In genomic region chr19:47178001-47178400, GRCm38 (mm10) we compare ENCODE assay signal across 9 mouse cellular contexts. TPM values are rescaled to one million over a fixed set of nuclear protein-coding genes. Genes with fewer than 3 reads are reported as not detected.
DNase-seq lines count a peak whose midpoint lies in the region; ATAC-seq and TF ChIP-seq lines count a peak whose summit lies in the region.
"Had no signal": no experiment of that assay in that cellular context is flagged by ENCODE, and none has a peak within 500 bp of the region (broad histone marks: within the 10 kb centered on the region; RNA-seq: fewer than 3 reads in every experiment).

No protein-coding gene starts in this region.

- TF ChIP-seq EP300 in stomach, postnatal 0 days (optimal IDR thresholded peaks at IDR 0.05), result no peak

- peaks cover 4% of the 10 kb centered on the region; the same call in 1 of the 2 replicates for H3K9me3 ChIP-seq in kidney, embryonic 16.5 days (ENCODE audit: low read length)
- H3K9me3 ChIP-seq in hindbrain, postnatal 0 days (ENCODE audit: low read length), result no peaks in the 10 kb centered on the region
- no peaks in the 10 kb centered on the region for H3K9me3 ChIP-seq in stomach, postnatal 0 days (ENCODE audit: control insufficient read depth, low read length)

- H3K27ac ChIP-seq in kidney, embryonic 16.5 days (ENCODE audit: low read length), result no peak overlapping the region
- no peak overlapping the region for H3K27ac ChIP-seq in embryonic fibroblast, embryonic 13.5 days (ENCODE audit: insufficient read depth, low read length)
- peak overlapping the region; percentile 78; the same call in 1 of the 2 replicates for H3K27ac ChIP-seq in hindbrain, postnatal 0 days
- no peak overlapping the region for H3K27ac ChIP-seq in stomach, postnatal 0 days (replicated peaks)

- ATAC-seq in kidney, embryonic 16.5 days (ENCODE audit: low FRiP score, low TSS enrichment), result peak; percentile 53; the same call in 1 of the 2 replicates
- ATAC-seq in hindbrain, postnatal 0 days, result peak; percentile 64
- peak; percentile 45; the same call in 1 of the 2 replicates for ATAC-seq in stomach, postnatal 0 days (ENCODE audit: low FRiP score, low TSS enrichment)

- DNase-seq in kidney, adult 11 months, result no peak
- DNase-seq in brain, adult 2 months (ENCODE audit: low read depth, low spot score), result peak; percentile 88
- DNase-seq in hindbrain, postnatal 0 days (ENCODE audit: low spot score), result peak; percentile 67
- DNase-seq in lung, postnatal 14 days, result peak; percentile 11
- DNase-seq in stomach, postnatal 0 days (ENCODE audit: low spot score), result peak; percentile 43
- no peak for DNase-seq in layer of hippocampus, postnatal 14 days (ENCODE audit: low spot score in 2 of 2)

- no peak for TF ChIP-seq POLR2A in embryonic fibroblast, embryonic 13.5 days (IDR thresholded peaks at IDR 0.05; ENCODE audit: low read depth, low read length)

- no peaks in the 10 kb centered on the region for H3K36me3 ChIP-seq in kidney, embryonic 16.5 days (ENCODE audit: insufficient read depth, low read length)
- H3K36me3 ChIP-seq in hindbrain, postnatal 0 days (ENCODE audit: insufficient read depth, low read length), result no peaks in the 10 kb centered on the region
- H3K36me3 ChIP-seq in stomach, postnatal 0 days (ENCODE audit: control insufficient read depth, insufficient read depth, low read length), result no peaks in the 10 kb centered on the region

- no peak overlapping the region for H3K9ac ChIP-seq in kidney, embryonic 16.5 days (replicated peaks; ENCODE audit: low read length)
- H3K9ac ChIP-seq in hindbrain, postnatal 0 days (replicated peaks; ENCODE audit: low read length), result no peak overlapping the region
- H3K9ac ChIP-seq in stomach, postnatal 0 days (ENCODE audit: low read length), result peak overlapping the region; percentile 72; the same call in 1 of the 2 replicates

- H3K4me1 ChIP-seq in kidney, embryonic 16.5 days (ENCODE audit: insufficient read depth, low read length), result peaks cover 11% of the 10 kb centered on the region; the same call in 1 of the 2 replicates
- H3K4me1 ChIP-seq in embryonic fibroblast, embryonic 13.5 days (ENCODE audit: control insufficient read depth, insufficient read depth, low read length), result no peaks in the 10 kb centered on the region
- 0 out of 2 replicates have a peak, but pooled peaks cover 5% of the 10 kb centered on the region for H3K4me1 ChIP-seq in hindbrain, postnatal 0 days (ENCODE audit: insufficient read depth, low read length)
- 0 out of 2 replicates have a peak, but pooled peaks cover 3% of the 10 kb centered on the region for H3K4me1 ChIP-seq in stomach, postnatal 0 days (replicated peaks; ENCODE audit: control insufficient read depth, insufficient read depth)

- H3K27me3 ChIP-seq in kidney, embryonic 16.5 days (ENCODE audit: insufficient read depth, low read length), result peaks cover 23% of the 10 kb centered on the region
- H3K27me3 ChIP-seq in hindbrain, postnatal 0 days (ENCODE audit: insufficient read depth, low read length), result 0 out of 2 replicates have a peak, but pooled peaks cover 4% of the 10 kb centered on the region
- H3K27me3 ChIP-seq in stomach, postnatal 0 days (ENCODE audit: control insufficient read depth, insufficient read depth, low read length), result no peaks in the 10 kb centered on the region

- TF ChIP-seq CTCF in embryonic fibroblast, embryonic 13.5 days (IDR thresholded peaks at IDR 0.05; ENCODE audit: borderline replicate concordance, insufficient read depth, low read length), result peak; percentile 51; the same call in 1 of the 2 replicates
- peak; percentile 74 for TF ChIP-seq CTCF in hindbrain, postnatal 0 days (IDR thresholded peaks at IDR 0.05; ENCODE audit: low read depth)
- peak; percentile 73 for TF ChIP-seq CTCF in stomach, postnatal 0 days (IDR thresholded peaks at IDR 0.05; ENCODE audit: low read depth)

- peak overlapping the region; percentile 100 for H3K4me2 ChIP-seq in kidney, embryonic 16.5 days (replicated peaks; ENCODE audit: low read depth, low read length)
- peak overlapping the region; percentile 91 for H3K4me2 ChIP-seq in hindbrain, postnatal 0 days (ENCODE audit: low read depth, low read length)
- H3K4me2 ChIP-seq in stomach, postnatal 0 days (replicated peaks; ENCODE audit: low read depth), result peak overlapping the region; percentile 92

- 15% methylated on average over 10 of the region's 10 CpGs for WGBS in kidney, embryonic 16.5 days
- WGBS in hindbrain, postnatal 0 days, result 27% methylated on average over 10 of the region's 10 CpGs
- WGBS in stomach, postnatal 0 days, result 27% methylated on average over 10 of the region's 10 CpGs

- peak overlapping the region; percentile 70 for H3K4me3 ChIP-seq in kidney, embryonic 16.5 days (ENCODE audit: low read length)
- no peak overlapping the region for H3K4me3 ChIP-seq in embryonic fibroblast, embryonic 13.5 days (ENCODE audit: insufficient read depth, low read length)
- peak overlapping the region; percentile 75 for H3K4me3 ChIP-seq in hindbrain, postnatal 0 days (ENCODE audit: low read length)
- peak overlapping the region; percentile 73 for H3K4me3 ChIP-seq in stomach, postnatal 0 days (ENCODE audit: low read depth, low read length)

RNA-seq across cellular contexts. Expression of gene Neurl1a, which starts 0.6 kb away (rescaled TPM):
- polyA plus RNA-seq in kidney, embryonic 16.5 days (2015; fragmentation: Nextera tagmentation; extraction: Ambion mirVana), result 5.5 and 6.0 TPM in 2 replicates
- 2.6 and 3.5 TPM in 2 replicates for polyA plus RNA-seq in embryonic fibroblast, embryonic 13.5 days (2011; ENCODE audit: insufficient read length, low read depth, missing spikeins)
- total RNA-seq in hindbrain, postnatal 0 days (2014; rRNA removed), result 95.4 and 114 TPM in 2 replicates
- 16.2 and 16.9 TPM in 2 replicates for polyA plus RNA-seq in hindbrain, postnatal 0 days (2015; fragmentation: Nextera tagmentation; extraction: Ambion mirVana)
- 3.9 TPM in 2 replicates for polyA plus RNA-seq in stomach, postnatal 0 days (2015; fragmentation: Nextera tagmentation; extraction: Ambion mirVana)
- 100 to 1,000 TPM; 161 to 164 TPM for total RNA-seq in layer of hippocampus, postnatal 14 days (2021)

RNA-seq across cellular contexts. Expression of gene Calhm3, which starts 20.4 kb away (rescaled TPM):
- not detected in 2 replicates for polyA plus RNA-seq in kidney, embryonic 16.5 days (2015; fragmentation: Nextera tagmentation; extraction: Ambion mirVana)
- not detected in 2 replicates for polyA plus RNA-seq in embryonic fibroblast, embryonic 13.5 days (2011; ENCODE audit: insufficient read length, low read depth, missing spikeins)
- not detected in 2 replicates for total RNA-seq in hindbrain, postnatal 0 days (2014; rRNA removed)
- polyA plus RNA-seq in hindbrain, postnatal 0 days (2015; fragmentation: Nextera tagmentation; extraction: Ambion mirVana), result not detected in 2 replicates
- not detected in 2 replicates for polyA plus RNA-seq in stomach, postnatal 0 days (2015; fragmentation: Nextera tagmentation; extraction: Ambion mirVana)
- total RNA-seq in layer of hippocampus, postnatal 14 days (2021), result not detected
- total RNA-seq: adrenal gland, adult 18-20 months had no signal

RNA-seq across cellular contexts. Expression of gene Calhm1, which starts 33.9 kb away (rescaled TPM):
- not detected in 2 replicates for polyA plus RNA-seq in kidney, embryonic 16.5 days (2015; fragmentation: Nextera tagmentation; extraction: Ambion mirVana)
- not detected in 2 replicates for polyA plus RNA-seq in embryonic fibroblast, embryonic 13.5 days (2011; ENCODE audit: insufficient read length, low read depth, missing spikeins)
- total RNA-seq in hindbrain, postnatal 0 days (2014; rRNA removed), result not detected in 2 replicates
- polyA plus RNA-seq in hindbrain, postnatal 0 days (2015; fragmentation: Nextera tagmentation; extraction: Ambion mirVana), result not detected in 2 replicates
- polyA plus RNA-seq in stomach, postnatal 0 days (2015; fragmentation: Nextera tagmentation; extraction: Ambion mirVana), result not detected in 2 replicates
- total RNA-seq in layer of hippocampus, postnatal 14 days (2021), result not detected
- total RNA-seq: adrenal gland, adult 18-20 months had no signal

RNA-seq across cellular contexts. Expression of gene Calhm2, which starts 39.9 kb away (rescaled TPM):
- polyA plus RNA-seq in kidney, embryonic 16.5 days (2015; fragmentation: Nextera tagmentation; extraction: Ambion mirVana), result 8.5 and 8.7 TPM in 2 replicates
- polyA plus RNA-seq in embryonic fibroblast, embryonic 13.5 days (2011; ENCODE audit: insufficient read length, low read depth, missing spikeins), result 13.7 and 15.2 TPM in 2 replicates
- total RNA-seq in hindbrain, postnatal 0 days (2014; rRNA removed), result 0.86 and 3.1 TPM in 2 replicates
- 0.85 and 1.0 TPM in 2 replicates for polyA plus RNA-seq in hindbrain, postnatal 0 days (2015; fragmentation: Nextera tagmentation; extraction: Ambion mirVana)
- 3.9 and 4.3 TPM in 2 replicates for polyA plus RNA-seq in stomach, postnatal 0 days (2015; fragmentation: Nextera tagmentation; extraction: Ambion mirVana)
- total RNA-seq in layer of hippocampus, postnatal 14 days (2021), result 1 to 10 TPM; 3.6 to 3.9 TPM

Comparison
In these comparisons a context has a peak if more than half of its experiments do, and no peak if none do; other contexts are left out.
1. DNase-seq: peak in brain, adult 2 months (single experiment), hindbrain, postnatal 0 days (single experiment), lung, postnatal 14 days (single experiment) and stomach, postnatal 0 days (single experiment); none in kidney, adult 11 months (single experiment) and layer of hippocampus, postnatal 14 days (0 of 2).
2. Peak in every context shown above with its lines, with median percentiles within 50 percentile points of each other: ATAC-seq, H3K4me2 ChIP-seq and CTCF ChIP-seq.